Mouse (Mus musculus) thymus, adult 2 months (tissue): ENCODE data around the gene Nsd2.

Experiments
- CTCF ChIP-seq: fragments of 200-500 bp; IDR thresholded peaks from 2 replicates; pipeline ENCODE4 v1.5.1; 2012; ENCODE audit warnings: mild to moderate bottlenecking, control low read depth, low read length, moderate library complexity, borderline replicate concordance; ENCODE audit not compliant: control insufficient read depth, poor library complexity, insufficient read depth; ENCODE audit errors: extremely low read depth
- POLR2A ChIP-seq: fragments of 200-500 bp; IDR thresholded peaks from 2 replicates; pipeline ENCODE4 v1.6.1; 2012; ENCODE audit warnings: mild to moderate bottlenecking, low read length, control low read depth, moderate library complexity; ENCODE audit not compliant: control insufficient read depth, poor library complexity, insufficient read depth; ENCODE audit errors: extremely low read depth

DNA sequence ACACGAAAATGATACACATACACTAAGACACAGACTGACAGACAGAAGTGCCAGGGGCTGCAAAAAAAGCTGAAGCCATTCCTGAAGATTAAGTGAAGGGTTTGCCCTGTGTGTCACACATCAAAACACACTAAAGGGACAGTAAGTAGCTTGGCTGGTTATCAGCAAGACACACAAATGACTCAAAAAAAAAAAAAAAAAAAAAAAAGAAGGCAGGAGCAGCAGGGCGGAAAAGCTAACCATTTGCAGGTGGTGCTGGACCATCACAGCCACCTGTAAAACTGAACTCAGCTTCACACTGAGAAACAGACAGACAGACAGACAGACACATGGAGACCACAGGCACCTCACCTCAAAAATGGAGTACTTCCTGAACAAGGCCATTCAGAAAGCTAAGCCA lies 113.6 kb downstream of the Nsd2 start:
- TF ChIP-seq CTCF (no peak), POLR2A (no peak)
